Mouse (Mus musculus) midbrain, embryonic 16.5 days (tissue): ENCODE results near the gene 1700001J03Rik. TPM values are rescaled to one million over a fixed set of nuclear protein-coding genes. Genes with fewer than 3 reads are reported as not detected.
"Not testable (repeated sequence)": the region's sequence is repeated elsewhere in the genome, so short reads cannot be mapped to it uniquely, and the experiment has no call there.

ENCODE experiments used
- ATAC-seq: fragments of 200-750 bp; cut with Nextera tagmentation; 2 replicates; pipeline ENCODE4 v1.8.0; 2017; ENCODE audit warnings: moderate TSS enrichment
- H3K27ac ChIP-seq: fragments of 300-500 bp; sonication (generic); 2 replicates; pipeline ENCODE4 v1.5.1; 2014; ENCODE audit warnings: mild to moderate bottlenecking, low read length, mixed read lengths
- H3K27me3 ChIP-seq: fragments of 300-500 bp; sonication (generic); 2 replicates; pipeline ENCODE4 v1.6.1; 2014; ENCODE audit warnings: low read depth, low read length, mixed read lengths; ENCODE audit not compliant: control insufficient read depth, insufficient read depth
- H3K36me3 ChIP-seq: fragments of 300-500 bp; sonication (generic); 2 replicates; pipeline ENCODE4 v1.6.1; 2014; ENCODE audit warnings: mild to moderate bottlenecking, low read length, moderate library complexity, mixed read lengths; ENCODE audit not compliant: control insufficient read depth, insufficient read depth
- H3K4me1 ChIP-seq: fragments of 300-500 bp; sonication (generic); 2 replicates; pipeline ENCODE4 v1.6.1; 2014; ENCODE audit warnings: mild to moderate bottlenecking, low read length, mixed read lengths; ENCODE audit not compliant: control insufficient read depth, insufficient read depth
- H3K4me2 ChIP-seq: fragments of 300-500 bp; sonication (generic); 2 replicates; pipeline ENCODE4 v1.6.1; 2014; ENCODE audit warnings: mild to moderate bottlenecking, low read length, mixed read lengths
- H3K4me3 ChIP-seq: fragments of 300-500 bp; sonication (generic); 2 replicates; pipeline ENCODE4 v1.5.1; 2014; ENCODE audit warnings: low read depth, mild to moderate bottlenecking, low read length, moderate library complexity, mixed read lengths
- H3K9ac ChIP-seq: fragments of 300-500 bp; sonication (generic); 2 replicates; pipeline ENCODE4 v1.6.1; 2014; ENCODE audit warnings: low read depth, low read length, mixed read lengths
- H3K9me3 ChIP-seq: fragments of 300-500 bp; sonication (generic); replicated peaks from 2 replicates; pipeline ENCODE4 v1.6.1; 2014; ENCODE audit warnings: mild to moderate bottlenecking, low read length, mixed read lengths; ENCODE audit not compliant: control insufficient read depth, poor library complexity, severe bottlenecking
- WGBS: fragments of 180-500 bp; shearing (Covaris S2); extraction: QIAGEN DNeasy Blood & Tissue Kit; methylation state at CpG from one replicate; pipeline ENCODE4 v1.1.7; 2014; 5-methylcytosine and 5-hydroxymethylcytosine counted together
- polyA plus RNA-seq: library from polyadenylated mRNA; unstranded; fragments of >200 nt; fragmentation: Nextera tagmentation; extraction: Ambion mirVana; gene quantifications from 2 replicates; pipeline ENCODE4 v1.2.1, GENCODE M21; 2015

Gene 1700001J03Rik
- polyA plus RNA-seq, 1 experiment from 2014 or later = not detected

DNA sequence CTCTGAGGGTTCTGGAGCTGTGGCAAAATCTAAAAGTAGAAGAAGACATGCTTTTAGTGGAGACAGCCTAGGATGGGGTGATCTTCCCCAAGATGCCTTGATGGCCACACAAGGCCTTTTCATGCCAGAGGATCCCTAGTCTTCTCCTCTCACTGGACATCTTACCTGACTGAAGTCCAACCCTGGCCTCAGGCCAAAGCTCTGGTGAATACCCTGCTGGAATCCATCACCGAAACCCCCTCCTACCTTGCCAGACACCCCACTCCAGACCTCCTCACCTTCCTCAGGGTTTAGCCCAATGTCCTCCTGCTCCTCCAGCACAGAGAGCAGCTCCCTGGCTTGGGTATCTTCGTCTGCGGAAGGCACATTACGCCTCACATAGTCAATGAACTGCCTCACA is 26.8 kb downstream of the 1700001J03Rik start:
- H3K36me3 ChIP-seq, ATAC-seq, H3K4me3 ChIP-seq, H3K27me3 ChIP-seq, H3K4me2 ChIP-seq, H3K27ac ChIP-seq, H3K9me3 ChIP-seq, H3K4me1 ChIP-seq, H3K9ac ChIP-seq: not testable (repeated sequence)
- WGBS = 89% methylated on average over 4 of the region's 4 CpGs

GRCm38 (mm10) chr5:146150454-146150853 is 34.6 kb downstream of the 1700001J03Rik start:
- Histone ChIP-seq H3K9me3 (no peaks in the 10 kb centered on the region), H3K9ac (no peak overlapping the region), H3K4me1 (no peaks in the 10 kb centered on the region), H3K4me2 (no peak overlapping the region), H3K27me3 (no peaks in the 10 kb centered on the region), H3K4me3 (no peak overlapping the region), H3K27ac (no peak overlapping the region), H3K36me3 (no peaks in the 10 kb centered on the region)
- 70% methylated on average over 3 of the region's 3 CpGs for WGBS
- no peak for ATAC-seq

GRCm38 (mm10) chr5:146147903-146148302 is 37.2 kb downstream of the 1700001J03Rik start:
- no peaks in the 10 kb centered on the region for H3K36me3 ChIP-seq
- H3K27me3 ChIP-seq = no peaks in the 10 kb centered on the region
- 43% methylated on average over 2 of the region's 2 CpGs for WGBS
- ATAC-seq = no peak
- no peak overlapping the region for H3K4me2 ChIP-seq
- H3K9me3 ChIP-seq = no peaks in the 10 kb centered on the region
- H3K9ac ChIP-seq = no peak overlapping the region
- H3K4me3 ChIP-seq = no peak overlapping the region
- H3K4me1 ChIP-seq = no peaks in the 10 kb centered on the region
- no peak overlapping the region for H3K27ac ChIP-seq

Other genes with a start within 250 kb of the 1700001J03Rik start
- gene Cyp3a25, start 175.7 kb downstream of the 1700001J03Rik start, polyA plus RNA-seq = not detected in 2 replicates
- not detected in 2 replicates for gene Cyp3a59, start 106.0 kb downstream of the 1700001J03Rik start, polyA plus RNA-seq
- not detected in 2 replicates for gene Gm5565, start 24.8 kb downstream of the 1700001J03Rik start, polyA plus RNA-seq
- not detected in 2 replicates for gene Gm6309, start 14.6 kb downstream of the 1700001J03Rik start, polyA plus RNA-seq
- gene Rnf6, start 36.3 kb upstream of the 1700001J03Rik start, polyA plus RNA-seq = 31.4 and 32.9 TPM in 2 replicates
- 17.5 and 22.5 TPM in 2 replicates for gene Cdk8, start 45.9 kb upstream of the 1700001J03Rik start, polyA plus RNA-seq
- 21.0 and 21.4 TPM in 2 replicates for gene Wasf3, start 199.7 kb upstream of the 1700001J03Rik start, polyA plus RNA-seq